Mouse (Mus musculus): Measurements from ENCODE around the gene Slc35f4. TPM values are rescaled to one million over a fixed set of nuclear protein-coding genes. Genes with fewer than 3 reads are reported as not detected.

The Slc35f4 gene
- polyA plus RNA-seq (2014; fragmentation: Nextera tagmentation; extraction: Ambion mirVana) = not detected in 2 replicates

DNA sequence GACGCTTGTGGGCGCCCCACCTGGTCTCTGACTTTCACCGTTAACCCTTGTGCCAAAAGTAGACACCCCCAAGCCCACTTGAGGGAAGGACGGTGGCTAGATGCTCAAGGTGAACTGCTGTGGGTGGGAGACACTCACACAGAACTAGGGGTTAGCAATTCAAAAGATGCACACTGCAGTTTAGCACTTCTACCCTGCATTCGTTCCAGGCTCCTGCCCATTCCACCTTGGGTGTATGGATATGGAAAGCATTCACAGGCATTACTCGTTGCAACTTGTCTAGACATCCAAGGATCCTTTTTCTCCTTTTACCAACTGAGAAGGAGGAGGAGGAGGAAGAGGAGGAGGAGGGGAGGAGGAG is at the start of gene Slc35f4:
Gene Slc35f4, minus strand, starts transcription at position 116 of the 361 bp plus-strand sequence.
- peaks cover 8% of the 10 kb centered on the region for H3K27me3 ChIP-seq (ENCODE audit: control insufficient read depth, insufficient read depth, low read length)
- 0 out of 2 replicates have a peak, but pooled peaks cover 4% of the 10 kb centered on the region for H3K4me1 ChIP-seq (ENCODE audit: control insufficient read depth, insufficient read depth, low read length)
- no peak within 1 kb of the TSS for H3K9ac ChIP-seq (ENCODE audit: low read depth, low read length)
- H3K36me3 ChIP-seq (ENCODE audit: control insufficient read depth, insufficient read depth, low read length) = no peaks in the 10 kb centered on the region
- ATAC-seq (ENCODE audit: low FRiP score, low TSS enrichment) = no peak
- 14% methylated on average over 6 of the region's 6 CpGs for WGBS
- H3K27ac ChIP-seq (ENCODE audit: low read depth, low read length) = no peak within 1 kb of the TSS
- H3K4me3 ChIP-seq (ENCODE audit: low read length) = peak within 1 kb of the TSS; percentile 27
- no peaks in the 10 kb centered on the region for H3K9me3 ChIP-seq (ENCODE audit: control insufficient read depth, low read length)
- peak within 1 kb of the TSS; percentile 58 for H3K4me2 ChIP-seq (replicated peaks; ENCODE audit: low read depth, low read length)

GRCm38 (mm10) chr14:49568369-49568768 is 42.5 kb upstream of the Slc35f4 start:
- no peaks in the 10 kb centered on the region for H3K9me3 ChIP-seq (ENCODE audit: control insufficient read depth, low read length)
- no peak overlapping the region for H3K4me2 ChIP-seq (replicated peaks; ENCODE audit: low read depth, low read length)
- H3K4me1 ChIP-seq (ENCODE audit: control insufficient read depth, insufficient read depth, low read length) = no peaks in the 10 kb centered on the region
- no peaks in the 10 kb centered on the region for H3K36me3 ChIP-seq (ENCODE audit: control insufficient read depth, insufficient read depth, low read length)
- no peaks in the 10 kb centered on the region for H3K27me3 ChIP-seq (ENCODE audit: control insufficient read depth, insufficient read depth, low read length)
- no peak for ATAC-seq (ENCODE audit: low FRiP score, low TSS enrichment)
- no peak overlapping the region for H3K9ac ChIP-seq (ENCODE audit: low read depth, low read length)
- no peak overlapping the region for H3K27ac ChIP-seq (ENCODE audit: low read depth, low read length)
- no peak overlapping the region for H3K4me3 ChIP-seq (ENCODE audit: low read length)

GRCm38 (mm10) chr14:49560706-49561105 is 34.9 kb upstream of the Slc35f4 start:
- 74% methylated on average over 2 of the region's 2 CpGs for WGBS
- H3K36me3 ChIP-seq (ENCODE audit: control insufficient read depth, insufficient read depth, low read length) = no peaks in the 10 kb centered on the region
- ATAC-seq (ENCODE audit: low FRiP score, low TSS enrichment) = no peak

GRCm38 (mm10) chr14:49540104-49540503 is 14.3 kb upstream of the Slc35f4 start:
- Histone ChIP-seq H3K9me3 (ENCODE audit: control insufficient read depth, low read length) (no peaks in the 10 kb centered on the region), H3K27ac (ENCODE audit: low read depth, low read length) (no peak overlapping the region), H3K36me3 (ENCODE audit: control insufficient read depth, insufficient read depth, low read length) (no peaks in the 10 kb centered on the region), H3K27me3 (ENCODE audit: control insufficient read depth, insufficient read depth, low read length) (no peaks in the 10 kb centered on the region), H3K9ac (ENCODE audit: low read depth, low read length) (no peak overlapping the region), H3K4me1 (ENCODE audit: control insufficient read depth, insufficient read depth, low read length) (no peaks in the 10 kb centered on the region), H3K4me3 (ENCODE audit: low read length) (no peak overlapping the region), H3K4me2 (replicated peaks; ENCODE audit: low read depth, low read length) (no peak overlapping the region)
- 47% methylated on average over 1 of the region's 1 CpGs for WGBS
- ATAC-seq (ENCODE audit: low FRiP score, low TSS enrichment) = no peak

More at GRCm38 (mm10) chr14:49560706-49561105, 34.9 kb upstream of the Slc35f4 start:
- H3K27ac ChIP-seq (ENCODE audit: low read depth, low read length) = no peak overlapping the region
- H3K4me3 ChIP-seq (ENCODE audit: low read length) = no peak overlapping the region
- no peaks in the 10 kb centered on the region for H3K27me3 ChIP-seq (ENCODE audit: control insufficient read depth, insufficient read depth, low read length)
- H3K4me1 ChIP-seq (ENCODE audit: control insufficient read depth, insufficient read depth, low read length) = no peaks in the 10 kb centered on the region
- H3K9me3 ChIP-seq (ENCODE audit: control insufficient read depth, low read length) = no peaks in the 10 kb centered on the region
- no peak overlapping the region for H3K4me2 ChIP-seq (replicated peaks; ENCODE audit: low read depth, low read length)
- no peak overlapping the region for H3K9ac ChIP-seq (ENCODE audit: low read depth, low read length)

- under 1% methylated on average over 52 of the region's 63 CpGs for WGBS
- ATAC-seq (ENCODE audit: low FRiP score, low TSS enrichment) = peak; percentile 99
Measured at GRCm38 (mm10) chr14:49525176-49525930, 493 bp downstream of the Slc35f4 start.

GRCm38 (mm10) chr14:49524665-49525064 is 1.2 kb downstream of the Slc35f4 start:
- Histone ChIP-seq H3K27ac (ENCODE audit: low read depth, low read length) (no peak overlapping the region), H3K4me3 (ENCODE audit: low read length) (no peak overlapping the region), H3K36me3 (ENCODE audit: control insufficient read depth, insufficient read depth, low read length) (no peaks in the 10 kb centered on the region), H3K27me3 (ENCODE audit: control insufficient read depth, insufficient read depth, low read length) (peaks cover 8% of the 10 kb centered on the region), H3K4me2 (replicated peaks; ENCODE audit: low read depth, low read length) (no peak overlapping the region), H3K9me3 (ENCODE audit: control insufficient read depth, low read length) (no peaks in the 10 kb centered on the region), H3K4me1 (ENCODE audit: control insufficient read depth, insufficient read depth, low read length) (0 out of 2 replicates have a peak, but pooled peaks cover 4% of the 10 kb centered on the region), H3K9ac (ENCODE audit: low read depth, low read length) (no peak overlapping the region)
- no peak for ATAC-seq (ENCODE audit: low FRiP score, low TSS enrichment)
- WGBS = 70% methylated on average over 8 of the region's 8 CpGs

More at GRCm38 (mm10) chr14:49525176-49525930, 493 bp downstream of the Slc35f4 start:
- Histone ChIP-seq H3K4me1 (ENCODE audit: control insufficient read depth, insufficient read depth, low read length) (0 out of 2 replicates have a peak, but pooled peaks cover 4% of the 10 kb centered on the region), H3K9me3 (ENCODE audit: control insufficient read depth, low read length) (no peaks in the 10 kb centered on the region), H3K4me2 (replicated peaks; ENCODE audit: low read depth, low read length) (peak overlapping the region; percentile 58), H3K36me3 (ENCODE audit: control insufficient read depth, insufficient read depth, low read length) (no peaks in the 10 kb centered on the region), H3K4me3 (ENCODE audit: low read length) (peak overlapping the region; percentile 27), H3K9ac (ENCODE audit: low read depth, low read length) (no peak overlapping the region), H3K27ac (ENCODE audit: low read depth, low read length) (no peak overlapping the region), H3K27me3 (ENCODE audit: control insufficient read depth, insufficient read depth, low read length) (peaks cover 8% of the 10 kb centered on the region)

DNA sequence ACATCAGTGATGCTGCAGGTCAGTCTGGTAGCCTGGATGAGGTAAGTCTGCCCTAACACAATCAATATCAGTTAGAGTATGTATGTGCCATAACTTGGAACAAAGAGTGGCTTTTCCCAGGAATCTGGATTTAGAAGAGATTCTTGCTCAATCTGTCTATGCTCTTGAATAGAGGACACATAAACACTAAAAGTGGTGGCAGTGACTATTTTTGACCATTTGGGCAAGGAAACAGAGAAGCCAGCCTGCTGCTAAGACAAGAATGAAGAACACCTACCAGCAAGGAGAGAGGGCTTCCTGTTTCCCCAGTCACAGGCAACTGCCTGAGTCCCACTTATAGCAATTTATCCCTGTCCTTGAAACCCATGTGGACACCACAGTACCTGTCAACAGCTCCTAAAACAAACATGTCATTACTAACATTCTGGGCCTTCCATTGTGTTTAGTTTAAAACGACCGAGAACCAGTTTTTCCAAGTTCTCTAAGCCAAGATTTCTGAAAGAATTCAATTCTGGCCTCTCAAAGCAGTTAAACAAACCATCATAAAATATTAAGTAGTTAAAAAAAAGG is 10.7 kb downstream of the Slc35f4 start:
- Histone ChIP-seq H3K9ac (ENCODE audit: low read depth, low read length) (no peak overlapping the region), H3K36me3 (ENCODE audit: control insufficient read depth, insufficient read depth, low read length) (no peaks in the 10 kb centered on the region), H3K4me1 (ENCODE audit: control insufficient read depth, insufficient read depth, low read length) (no peaks in the 10 kb centered on the region), H3K4me2 (replicated peaks; ENCODE audit: low read depth, low read length) (no peak overlapping the region), H3K27ac (ENCODE audit: low read depth, low read length) (no peak overlapping the region), H3K27me3 (ENCODE audit: control insufficient read depth, insufficient read depth, low read length) (no peaks in the 10 kb centered on the region), H3K4me3 (ENCODE audit: low read length) (no peak overlapping the region), H3K9me3 (ENCODE audit: control insufficient read depth, low read length) (no peaks in the 10 kb centered on the region)
- ATAC-seq (ENCODE audit: low FRiP score, low TSS enrichment) = no peak
- 49% methylated on average over 2 of the region's 2 CpGs for WGBS

GRCm38 (mm10) chr14:49514137-49514536 is 11.7 kb downstream of the Slc35f4 start:
- no peak overlapping the region for H3K4me3 ChIP-seq (ENCODE audit: low read length)
- H3K36me3 ChIP-seq (ENCODE audit: control insufficient read depth, insufficient read depth, low read length) = no peaks in the 10 kb centered on the region
- H3K27me3 ChIP-seq (ENCODE audit: control insufficient read depth, insufficient read depth, low read length) = no peaks in the 10 kb centered on the region
- no peaks in the 10 kb centered on the region for H3K9me3 ChIP-seq (ENCODE audit: control insufficient read depth, low read length)
- H3K4me2 ChIP-seq (replicated peaks; ENCODE audit: low read depth, low read length) = no peak overlapping the region
- H3K27ac ChIP-seq (ENCODE audit: low read depth, low read length) = no peak overlapping the region
- ATAC-seq (ENCODE audit: low FRiP score, low TSS enrichment) = no peak
- H3K4me1 ChIP-seq (ENCODE audit: control insufficient read depth, insufficient read depth, low read length) = no peaks in the 10 kb centered on the region
- H3K9ac ChIP-seq (ENCODE audit: low read depth, low read length) = no peak overlapping the region
- WGBS = 60% methylated on average over 2 of the region's 2 CpGs

DNA sequence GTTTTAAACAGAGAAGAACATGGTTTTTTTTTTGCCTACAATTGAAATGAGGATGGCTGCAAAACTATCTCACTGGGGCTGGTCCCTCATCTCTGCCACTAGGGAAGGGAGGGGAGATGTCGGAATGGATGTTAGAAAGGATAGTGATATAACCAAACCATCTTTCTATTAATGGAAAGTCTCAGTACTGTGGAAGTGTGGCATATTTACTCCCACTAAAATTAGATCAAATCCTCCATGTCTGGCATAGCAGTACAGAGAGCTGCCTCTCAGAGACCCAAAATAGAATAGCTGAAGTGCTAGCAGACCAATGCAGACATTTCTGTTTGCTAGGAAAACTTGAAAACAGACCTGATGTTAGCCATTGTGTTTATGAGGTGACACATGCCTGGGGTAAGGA is 30.7 kb downstream of the Slc35f4 start:
- H3K9me3 ChIP-seq (ENCODE audit: control insufficient read depth, low read length) = no peaks in the 10 kb centered on the region
- no peaks in the 10 kb centered on the region for H3K36me3 ChIP-seq (ENCODE audit: control insufficient read depth, insufficient read depth, low read length)
- no peaks in the 10 kb centered on the region for H3K27me3 ChIP-seq (ENCODE audit: control insufficient read depth, insufficient read depth, low read length)
- WGBS = 82% methylated on average over 1 of the region's 1 CpGs
- H3K4me2 ChIP-seq (replicated peaks; ENCODE audit: low read depth, low read length) = no peak overlapping the region
- H3K4me3 ChIP-seq (ENCODE audit: low read length) = no peak overlapping the region
- H3K4me1 ChIP-seq (ENCODE audit: control insufficient read depth, insufficient read depth, low read length) = no peaks in the 10 kb centered on the region
- H3K27ac ChIP-seq (ENCODE audit: low read depth, low read length) = no peak overlapping the region
- H3K9ac ChIP-seq (ENCODE audit: low read depth, low read length) = no peak overlapping the region
- no peak for ATAC-seq (ENCODE audit: low FRiP score, low TSS enrichment)

All from kidney, embryonic 14.5 days (tissue).